Mouse (Mus musculus) MEL (cell line): ENCODE measurements around the gene Mfng. TPM values are rescaled to one million over a fixed set of nuclear protein-coding genes. Genes with fewer than 3 reads are reported as not detected.

Experiments used
- DNase-seq: peaks from one replicate; pipeline ENCODE4 v3.0.0; 2011; ENCODE audit warnings: low read depth, low spot score
- H3K27ac ChIP-seq: 2 replicates; pipeline ENCODE4 v1.5.1; 2012; ENCODE audit warnings: low read depth, mild to moderate bottlenecking, control low read depth, low read length, moderate library complexity; ENCODE audit not compliant: control insufficient read depth
- H3K27me3 ChIP-seq, 2 experiments: fragments of 150-350 bp in 1 of 2; sonication (generic) in 1 of 2; 2 replicates each; pipeline ENCODE4 v1.6.1; 2012; ENCODE audit warnings: low read length in 2 of 2, mild to moderate bottlenecking in 2 of 2, improper control_type of control experiment in 1 of 2, moderate library complexity in 1 of 2; ENCODE audit not compliant: insufficient read depth in 2 of 2, control insufficient read depth in 1 of 2
- H3K36me3 ChIP-seq, 2 experiments: 2 replicates each; pipeline ENCODE4 v1.6.1; 2012 to 2014; ENCODE audit warnings: low read length in 2 of 2, improper control_type of control experiment in 1 of 2, inconsistent platforms in 1 of 2, mild to moderate bottlenecking in 1 of 2; ENCODE audit not compliant: insufficient read depth in 2 of 2, control insufficient read depth in 1 of 2
- H3K4me1 ChIP-seq, 2 experiments: fragments of 150-350 bp in 1 of 2; sonication (generic) in 1 of 2; 2 replicates each; pipeline ENCODE4 v1.6.1; 2012; ENCODE audit warnings: low read length in 2 of 2, improper control_type of control experiment in 1 of 2, mild to moderate bottlenecking in 1 of 2; ENCODE audit not compliant: insufficient read depth in 2 of 2, control insufficient read depth in 1 of 2
- H3K4me3 ChIP-seq, 2 experiments: fragments of 150-350 bp in 1 of 2; sonication (generic) in 1 of 2; 2 replicates each; pipeline ENCODE4 v1.5.1; 2012; ENCODE audit warnings: low read depth in 2 of 2, low read length in 2 of 2, mild to moderate bottlenecking in 2 of 2, moderate library complexity in 2 of 2, control low read depth in 1 of 2, improper control_type of control experiment in 1 of 2; ENCODE audit not compliant: control insufficient read depth in 1 of 2, insufficient read depth in 1 of 2
- H3K79me2 ChIP-seq: 2 replicates; pipeline ENCODE4 v1.6.1; 2012; ENCODE audit warnings: mild to moderate bottlenecking, low read length, moderate library complexity; ENCODE audit not compliant: control insufficient read depth, poor library complexity, insufficient read depth
- H3K9ac ChIP-seq: 2 replicates; pipeline ENCODE4 v1.6.1; 2012; ENCODE audit warnings: low read depth, mild to moderate bottlenecking, control low read depth, low read length, moderate library complexity; ENCODE audit not compliant: control insufficient read depth, poor library complexity, severe bottlenecking
- H3K9me3 ChIP-seq: fragments of 150-350 bp; sonication (generic); replicated peaks from 2 replicates; pipeline ENCODE4 v1.6.1; 2012; ENCODE audit warnings: mild to moderate bottlenecking, low read length, improper control_type of control experiment, moderate library complexity; ENCODE audit not compliant: insufficient read depth
- CHD2 ChIP-seq: IDR thresholded peaks from 2 replicates; pipeline ENCODE4 v1.6.1; 2011; ENCODE audit warnings: low read length, improper control_type of control experiment
- CTCF ChIP-seq, 3 experiments: IDR thresholded peaks in 2 of 3; conservative IDR thresholded peaks in 1 of 3; 2 replicates each; pipeline ENCODE4 v1.5.1; 2011 to 2012; ENCODE audit warnings: low read length in 3 of 3, low read depth in 2 of 3, mild to moderate bottlenecking in 2 of 3, improper control_type of control experiment in 1 of 3, inconsistent platforms in 1 of 3, mixed read lengths in 1 of 3, moderate library complexity in 1 of 3; ENCODE audit not compliant: control insufficient read depth in 1 of 3, insufficient read depth in 1 of 3, poor library complexity in 1 of 3, severe bottlenecking in 1 of 3
- ETS1 ChIP-seq: IDR thresholded peaks from 2 replicates; pipeline ENCODE4 v1.6.1; 2012; ENCODE audit warnings: low read depth, mild to moderate bottlenecking, inconsistent platforms, low read length, improper control_type of control experiment, moderate library complexity
- GABPA ChIP-seq: IDR thresholded peaks from 2 replicates; pipeline ENCODE4 v1.6.1; 2012; ENCODE audit warnings: low read depth, mild to moderate bottlenecking, inconsistent platforms, low read length, improper control_type of control experiment, moderate library complexity
- GATA1 ChIP-seq: IDR thresholded peaks from 2 replicates; pipeline ENCODE4 v1.6.1; 2011; ENCODE audit warnings: low read depth, low read length, improper control_type of control experiment
- MAFK ChIP-seq: IDR thresholded peaks from 2 replicates; pipeline ENCODE4 v1.6.1; 2011; ENCODE audit warnings: low read depth, mild to moderate bottlenecking, low read length, improper control_type of control experiment, borderline replicate concordance
- MXI1 ChIP-seq: IDR thresholded peaks from 2 replicates; pipeline ENCODE4 v1.6.1; 2011; ENCODE audit warnings: mild to moderate bottlenecking, low read depth, low read length, improper control_type of control experiment
- MYB ChIP-seq: IDR thresholded peaks from 2 replicates; pipeline ENCODE4 v1.6.1; 2011; ENCODE audit warnings: mild to moderate bottlenecking, low read depth, low read length, improper control_type of control experiment
- NELFE ChIP-seq: IDR thresholded peaks from 2 replicates; pipeline ENCODE4 v1.6.1; 2011; ENCODE audit warnings: low read depth, low read length, improper control_type of control experiment
- RCOR1 ChIP-seq: IDR thresholded peaks from 2 replicates; pipeline ENCODE4 v1.6.1; 2012; ENCODE audit warnings: low read depth, mild to moderate bottlenecking, inconsistent platforms, low read length, improper control_type of control experiment
- TAL1 ChIP-seq: IDR thresholded peaks from 2 replicates; pipeline ENCODE4 v1.6.1; 2012; ENCODE audit warnings: mild to moderate bottlenecking, inconsistent platforms, low read length, moderate library complexity, mixed read lengths
- TCF12 ChIP-seq: IDR thresholded peaks from 2 replicates; pipeline ENCODE4 v1.6.1; 2014; ENCODE audit warnings: low read depth, mild to moderate bottlenecking, inconsistent platforms, low read length, improper control_type of control experiment, moderate library complexity
- ZC3H11A ChIP-seq: IDR thresholded peaks from 2 replicates; pipeline ENCODE4 v1.6.1; 2012; ENCODE audit warnings: low read depth, mild to moderate bottlenecking, inconsistent platforms, low read length, improper control_type of control experiment
- ZKSCAN1 ChIP-seq: IDR thresholded peaks from 2 replicates; pipeline ENCODE4 v1.6.1; 2012; ENCODE audit warnings: low read depth, mild to moderate bottlenecking, inconsistent platforms, low read length, improper control_type of control experiment, moderate library complexity
- ZNF384 ChIP-seq: IDR thresholded peaks from 2 replicates; pipeline ENCODE4 v1.6.1; 2012; ENCODE audit warnings: low read depth, mild to moderate bottlenecking, inconsistent platforms, low read length, improper control_type of control experiment
- polyA plus RNA-seq, 2 experiments: library from polyadenylated mRNA; stranded (reverse) in 1 of 2; unstranded in 1 of 2; fragments of >175 nt in 1 of 2; fragments of >200 nt in 1 of 2; gene quantifications; 2 replicates each; pipeline versions ENCODE4 v1.2.1 to v1.2.4; 2012; ENCODE audit warnings: low replicate concordance in 2 of 2, low read depth in 1 of 2; ENCODE audit not compliant: insufficient read length in 2 of 2, insufficient read depth in 1 of 2, missing spikeins in 1 of 2
- total RNA-seq: library from RNA; depleted of rRNA; stranded (reverse); fragments of 300-350 nt; gene quantifications from 2 replicates; pipeline ENCODE4 v1.2.3, GENCODE M21; 2012

The Mfng gene
- total and polyA plus RNA-seq, 3 experiments: 17.8 to 27.1 TPM; not detected in 1

GRCm38 (mm10) chr15:78713751-78714150, 59.5 kb downstream of the Mfng start:
- H3K27me3 ChIP-seq: no peaks in the 10 kb centered on the region
- no peak overlapping the region for H3K27ac ChIP-seq
- H3K9ac ChIP-seq: no peak overlapping the region
- no peaks in the 10 kb centered on the region for H3K36me3 ChIP-seq
- no peak for DNase-seq
- no peak for TF ChIP-seq NELFE
- no peak for TF ChIP-seq TCF12
- TF ChIP-seq MYB: no peak
- TF ChIP-seq CTCF (IDR thresholded peaks at IDR 0.05 in 2 of 3, conservative IDR thresholded peaks at IDR 0.05 in 1 of 3; ENCODE audit: control insufficient read depth in 1 of 3, insufficient read depth in 1 of 3, low read depth in 2 of 3, low read length in 3 of 3, poor library complexity in 1 of 3, severe bottlenecking in 1 of 3): no peak
- no peak for TF ChIP-seq RCOR1
- no peak for TF ChIP-seq ETS1
- no peaks in the 10 kb centered on the region for H3K79me2 ChIP-seq
- no peaks in the 10 kb centered on the region for H3K4me1 ChIP-seq
- no peaks in the 10 kb centered on the region for H3K9me3 ChIP-seq
- no peak overlapping the region for H3K4me3 ChIP-seq

GRCm38 (mm10) chr15:78712335-78713258, 60.7 kb downstream of the Mfng start:
- peak; percentile 21 for DNase-seq
- no peak overlapping the region for H3K27ac ChIP-seq
- H3K9me3 ChIP-seq: no peaks in the 10 kb centered on the region
- H3K4me3 ChIP-seq: no peak overlapping the region
- no peaks in the 10 kb centered on the region for H3K79me2 ChIP-seq
- no peak for TF ChIP-seq MYB
- no peak for TF ChIP-seq ZKSCAN1
- no peak for TF ChIP-seq CTCF (IDR thresholded peaks at IDR 0.05 in 2 of 3, conservative IDR thresholded peaks at IDR 0.05 in 1 of 3; ENCODE audit: control insufficient read depth in 1 of 3, insufficient read depth in 1 of 3, low read depth in 2 of 3, low read length in 3 of 3, poor library complexity in 1 of 3, severe bottlenecking in 1 of 3)
- TF ChIP-seq TAL1: no peak
- no peak for TF ChIP-seq CHD2
- TF ChIP-seq GABPA: no peak
- TF ChIP-seq ZNF384: no peak
- TF ChIP-seq MXI1: no peak
- TF ChIP-seq ZC3H11A: no peak
- TF ChIP-seq GATA1: no peak
- no peak for TF ChIP-seq MAFK
- H3K9ac ChIP-seq: no peak overlapping the region
- no peaks in the 10 kb centered on the region for H3K27me3 ChIP-seq
- H3K4me1 ChIP-seq: no peaks in the 10 kb centered on the region
- no peaks in the 10 kb centered on the region for H3K36me3 ChIP-seq
